Mouse (Mus musculus): Measurements from ENCODE around the gene Mkln1. TPM values are rescaled to one million over a fixed set of nuclear protein-coding genes. Genes with fewer than 3 reads are reported as not detected.
"Not testable (repeated sequence)": the region's sequence is repeated elsewhere in the genome, so short reads cannot be mapped to it uniquely, and the experiment has no call there.

Mkln1 gene
- polyA plus RNA-seq, 1 experiment from 2014 or later: 208 TPM

DNA sequence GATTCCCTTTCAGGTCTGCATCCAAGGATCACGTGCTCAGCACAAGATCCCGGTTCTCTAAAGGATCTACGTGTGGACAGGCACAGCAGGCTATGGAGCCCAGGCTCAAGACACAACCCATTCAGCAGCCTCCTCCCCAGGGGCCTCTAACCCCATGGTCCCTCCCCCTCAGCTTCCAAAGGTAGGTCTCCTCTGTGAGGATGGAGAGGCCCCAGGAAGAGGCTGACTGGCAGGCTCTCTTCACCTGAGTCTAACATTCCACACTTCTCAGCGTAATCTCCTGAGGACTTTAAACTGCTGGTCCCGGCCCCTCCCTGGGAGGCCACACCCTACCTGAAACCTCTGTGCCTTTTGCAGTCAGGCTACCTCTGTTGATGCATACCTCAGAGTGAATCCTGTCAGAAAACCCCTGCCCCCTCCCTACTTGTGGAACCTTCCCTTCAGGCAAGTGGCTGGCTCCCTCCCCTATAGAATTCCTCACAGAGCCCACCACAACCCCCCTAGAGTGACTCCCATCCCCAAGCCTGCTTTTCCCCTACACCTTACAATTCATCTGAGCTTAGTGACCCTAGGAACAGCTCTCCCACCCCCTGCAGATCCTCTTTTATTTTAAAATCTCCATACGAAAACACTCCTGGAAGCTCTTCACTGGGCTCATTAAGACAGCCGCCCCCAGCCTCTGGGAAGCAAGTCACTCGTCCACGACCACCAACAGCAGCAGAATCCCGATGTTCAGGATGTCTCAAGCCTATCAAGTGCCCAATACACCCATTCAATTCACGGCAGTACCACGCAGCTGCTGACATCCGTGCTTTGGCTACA lies 161.8 kb downstream of the Mkln1 start:
- Histone ChIP-seq H3K27ac (ENCODE audit: low read depth, low read length) (no peak overlapping the region), H3K9ac (ENCODE audit: low read length) (no peak overlapping the region), H3K36me3 (ENCODE audit: control insufficient read depth, insufficient read depth, low read length) (no peaks in the 10 kb centered on the region), H3K4me3 (ENCODE audit: low read depth, low read length) (no peak overlapping the region), H3K4me2 (ENCODE audit: low read depth) (peak overlapping the region; percentile 9; the same call in 1 of the 2 replicates), H3K4me1 (ENCODE audit: control insufficient read depth, insufficient read depth, low read length) (peaks cover 11% of the 10 kb centered on the region; the same call in 1 of the 2 replicates), H3K27me3 (ENCODE audit: control insufficient read depth, insufficient read depth, low read length) (peaks cover 9% of the 10 kb centered on the region; the same call in 1 of the 2 replicates), H3K9me3 (ENCODE audit: control insufficient read depth, low read length) (no peaks in the 10 kb centered on the region)
- WGBS: 15% methylated on average over 13 of the region's 13 CpGs
- no peak for DNase-seq (ENCODE audit: low spot score)
- no peak for ATAC-seq (ENCODE audit: insufficient read depth, low FRiP score, low TSS enrichment)

DNA sequence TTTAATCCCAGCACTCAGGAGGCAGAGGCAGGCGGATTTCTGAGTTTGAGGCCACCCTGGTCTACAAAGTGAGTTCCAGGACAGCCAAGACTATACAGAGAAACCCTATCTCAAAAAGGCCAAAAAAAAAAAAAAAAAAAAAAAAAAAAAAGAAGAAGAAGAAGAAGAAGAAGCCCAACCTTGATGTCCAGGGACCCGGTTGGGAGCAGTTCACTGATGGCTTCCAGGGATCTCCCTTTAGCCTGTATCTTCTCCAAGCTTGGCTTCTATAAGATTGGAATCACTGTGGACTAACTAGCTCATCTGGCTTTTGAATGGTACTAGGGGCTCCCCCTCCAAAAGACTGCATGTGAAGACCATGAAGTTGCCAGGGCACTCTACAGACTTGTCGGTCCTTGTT lies 163.4 kb downstream of the Mkln1 start:
- peak overlapping the region; percentile 64 for H3K4me3 ChIP-seq (ENCODE audit: low read depth, low read length)
- H3K4me2 ChIP-seq (ENCODE audit: low read depth): peak overlapping the region; percentile 91
- H3K9me3 ChIP-seq (ENCODE audit: control insufficient read depth, low read length); DNase-seq (ENCODE audit: low spot score); H3K9ac ChIP-seq (ENCODE audit: low read length); H3K36me3 ChIP-seq (ENCODE audit: control insufficient read depth, insufficient read depth, low read length); ATAC-seq (ENCODE audit: insufficient read depth, low FRiP score, low TSS enrichment); H3K27me3 ChIP-seq (ENCODE audit: control insufficient read depth, insufficient read depth, low read length); H3K27ac ChIP-seq (ENCODE audit: low read depth, low read length): not testable (repeated sequence)
- WGBS: 65% methylated on average over 3 of the region's 3 CpGs
- peaks cover 11% of the 10 kb centered on the region; the same call in 1 of the 2 replicates for H3K4me1 ChIP-seq (ENCODE audit: control insufficient read depth, insufficient read depth, low read length)

DNA sequence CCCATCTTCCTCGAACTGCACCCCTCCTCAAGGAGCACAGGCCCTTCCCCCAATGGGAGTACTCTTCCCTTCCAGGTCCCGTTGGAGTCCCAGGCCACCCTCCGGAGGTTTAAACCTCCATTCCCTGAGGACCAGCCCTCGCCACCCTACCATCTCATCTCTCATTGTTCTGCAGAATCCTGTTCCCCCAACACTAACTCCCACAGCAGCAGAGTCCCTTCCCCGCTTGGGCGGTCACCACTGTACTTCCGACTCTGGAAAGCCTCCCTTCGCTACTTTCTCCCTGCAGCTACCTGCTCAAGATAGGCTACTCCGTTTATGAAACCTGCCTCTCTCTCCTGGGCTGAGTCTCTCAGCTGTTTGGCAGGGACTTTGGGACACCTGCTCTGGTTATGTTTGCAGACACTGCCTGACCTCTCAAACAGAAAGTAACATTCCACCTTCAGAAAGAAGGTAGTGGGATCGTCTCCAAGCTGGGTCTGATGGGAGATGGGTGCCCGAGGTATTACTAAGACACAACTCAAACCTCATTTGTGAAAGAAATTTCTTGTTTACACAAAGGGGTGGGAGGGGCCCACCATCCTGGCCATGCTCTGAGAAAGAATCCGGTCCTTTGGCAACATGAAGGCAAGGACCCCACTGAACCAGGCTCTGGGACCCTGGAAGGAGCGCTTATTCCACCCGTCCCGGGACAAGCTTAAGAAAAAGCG lies 164.0 kb downstream of the Mkln1 start:
- H3K9ac ChIP-seq (ENCODE audit: low read length): peak overlapping the region; percentile 78
- ATAC-seq (ENCODE audit: insufficient read depth, low FRiP score, low TSS enrichment) (no peak), DNase-seq (ENCODE audit: low spot score) (peak; percentile 31)
- WGBS: 6% methylated on average over 16 of the region's 16 CpGs
- H3K36me3 ChIP-seq (ENCODE audit: control insufficient read depth, insufficient read depth, low read length): no peaks in the 10 kb centered on the region
- peaks cover 9% of the 10 kb centered on the region; the same call in 1 of the 2 replicates for H3K27me3 ChIP-seq (ENCODE audit: control insufficient read depth, insufficient read depth, low read length)
- peak overlapping the region; percentile 91 for H3K4me2 ChIP-seq (ENCODE audit: low read depth)
- H3K27ac ChIP-seq (ENCODE audit: low read depth, low read length): no peak overlapping the region
- H3K9me3 ChIP-seq (ENCODE audit: control insufficient read depth, low read length): no peaks in the 10 kb centered on the region
- H3K4me1 ChIP-seq (ENCODE audit: control insufficient read depth, insufficient read depth, low read length): peaks cover 11% of the 10 kb centered on the region; the same call in 1 of the 2 replicates
- peak overlapping the region; percentile 64 for H3K4me3 ChIP-seq (ENCODE audit: low read depth, low read length)

DNA sequence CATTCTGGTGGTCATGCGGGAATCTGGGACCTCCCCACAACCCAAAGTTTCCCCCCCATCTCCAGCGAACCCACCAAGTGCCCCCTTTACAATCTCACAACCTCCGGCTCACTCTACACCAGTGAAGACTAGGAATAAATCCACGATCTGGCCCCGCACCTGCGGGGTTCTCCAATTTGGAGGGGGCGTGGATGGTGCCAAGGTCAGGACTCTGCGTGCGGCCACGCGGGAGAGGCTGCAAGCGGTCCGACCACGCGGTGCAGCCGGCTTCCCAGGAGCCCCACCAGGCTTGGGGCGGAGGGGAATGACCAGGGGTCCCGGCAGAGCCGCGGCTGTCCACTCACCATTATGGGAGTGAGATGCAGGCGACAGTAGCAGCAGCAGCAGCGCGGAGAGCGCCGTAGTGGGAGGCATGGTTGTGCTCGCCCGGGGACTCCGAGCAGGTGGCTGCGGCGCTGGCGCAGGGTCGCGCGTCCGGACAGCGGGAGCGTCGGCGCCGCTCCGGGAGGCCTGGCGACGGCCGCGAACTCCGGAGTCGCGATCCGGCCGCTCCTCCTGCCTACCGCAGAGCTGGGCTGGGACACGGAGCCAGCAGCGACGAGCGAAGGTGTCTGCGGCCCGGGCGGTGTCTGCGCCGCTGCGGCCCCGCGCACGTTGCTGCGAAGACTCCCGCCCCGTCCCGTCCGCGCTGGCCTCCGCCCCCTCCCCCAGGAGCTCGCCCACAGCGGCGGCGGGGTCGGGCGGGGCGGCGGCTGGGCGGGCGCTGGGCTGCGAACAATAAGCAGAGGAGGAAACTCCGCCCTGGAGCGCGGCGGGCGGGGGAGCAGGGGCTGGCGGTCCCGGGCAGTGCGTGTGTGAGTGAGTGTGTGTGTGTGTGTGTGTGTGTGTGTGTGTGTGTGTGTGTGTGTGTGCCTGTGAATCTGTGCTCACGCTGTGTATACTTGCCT lies 165.0 kb downstream of the Mkln1 start, which contains the start of gene Podxl:
Gene Podxl (minus strand): TSS at position 747 of the 947 bp plus-strand sequence.
- Histone ChIP-seq H3K4me3 (ENCODE audit: low read depth, low read length) (peak within 1 kb of the TSS; percentile 64), H3K27me3 (ENCODE audit: control insufficient read depth, insufficient read depth, low read length) (peaks cover 9% of the 10 kb centered on the region; the same call in 1 of the 2 replicates), H3K27ac (ENCODE audit: low read depth, low read length) (no peak within 1 kb of the TSS), H3K9me3 (ENCODE audit: control insufficient read depth, low read length) (no peaks in the 10 kb centered on the region), H3K36me3 (ENCODE audit: control insufficient read depth, insufficient read depth, low read length) (no peaks in the 10 kb centered on the region), H3K4me1 (ENCODE audit: control insufficient read depth, insufficient read depth, low read length) (peaks cover 11% of the 10 kb centered on the region; the same call in 1 of the 2 replicates), H3K9ac (ENCODE audit: low read length) (peak within 1 kb of the TSS; percentile 78), H3K4me2 (ENCODE audit: low read depth) (peak within 1 kb of the TSS; percentile 91)
- ATAC-seq (ENCODE audit: insufficient read depth, low FRiP score, low TSS enrichment) (peak; percentile 88), DNase-seq (ENCODE audit: low spot score) (peak; percentile 90)
- WGBS: under 1% methylated on average over 72 of the region's 91 CpGs

DNA sequence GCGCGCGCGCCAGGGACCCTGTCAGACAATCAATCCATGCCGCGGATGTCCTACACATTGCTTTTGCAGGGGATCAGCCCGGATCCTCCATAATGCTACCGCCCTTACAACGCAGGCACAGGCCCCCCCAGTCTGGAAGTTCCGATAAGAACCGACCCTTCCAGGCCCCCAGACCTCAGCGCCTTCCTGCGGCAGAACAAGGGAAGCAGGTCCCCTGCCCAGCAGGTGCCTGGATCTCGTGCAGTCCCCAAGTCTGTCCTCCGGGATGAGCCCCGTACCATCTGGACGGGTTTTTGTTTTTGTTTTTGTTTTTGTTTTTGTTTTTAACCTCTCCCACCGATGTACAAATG lies 165.6 kb downstream of the Mkln1 start:
- DNase-seq (ENCODE audit: low spot score): no peak
- H3K9me3 ChIP-seq (ENCODE audit: control insufficient read depth, low read length): no peaks in the 10 kb centered on the region
- peaks cover 9% of the 10 kb centered on the region; the same call in 1 of the 2 replicates for H3K27me3 ChIP-seq (ENCODE audit: control insufficient read depth, insufficient read depth, low read length)
- no peaks in the 10 kb centered on the region for H3K36me3 ChIP-seq (ENCODE audit: control insufficient read depth, insufficient read depth, low read length)
- WGBS: under 1% methylated on average over 18 of the region's 18 CpGs
- no peak overlapping the region for H3K27ac ChIP-seq (ENCODE audit: low read depth, low read length)
- H3K9ac ChIP-seq (ENCODE audit: low read length): peak overlapping the region; percentile 78
- H3K4me1 ChIP-seq (ENCODE audit: control insufficient read depth, insufficient read depth, low read length): peaks cover 11% of the 10 kb centered on the region; the same call in 1 of the 2 replicates
- peak; percentile 52 for ATAC-seq (ENCODE audit: insufficient read depth, low FRiP score, low TSS enrichment)
- H3K4me3 ChIP-seq (ENCODE audit: low read depth, low read length): peak overlapping the region; percentile 64
- peak overlapping the region; percentile 91 for H3K4me2 ChIP-seq (ENCODE audit: low read depth)

DNA sequence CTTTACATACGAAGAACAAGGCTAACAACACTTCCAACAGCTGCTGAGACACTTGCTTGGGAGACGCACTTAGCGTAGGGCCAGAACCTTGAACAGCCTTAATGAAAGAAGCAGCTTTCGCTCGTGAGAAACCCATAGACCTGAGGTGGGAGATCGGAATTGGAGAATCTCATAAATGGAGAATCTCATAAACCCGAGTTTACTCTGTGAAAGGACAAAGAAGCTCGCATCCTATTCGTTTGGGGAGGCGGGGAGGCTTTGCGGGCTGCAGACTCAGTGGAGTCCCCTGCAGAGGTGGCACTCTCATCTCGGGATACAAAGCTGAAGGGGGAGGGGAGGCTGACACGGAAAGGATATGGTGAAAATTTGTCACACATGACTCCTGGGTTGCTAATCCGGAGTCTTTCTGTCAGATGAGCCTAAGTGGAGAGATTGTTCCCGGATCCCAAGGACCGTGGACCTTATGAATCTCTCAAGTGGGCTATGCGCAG lies 166.4 kb downstream of the Mkln1 start:
- Histone ChIP-seq H3K9me3 (ENCODE audit: control insufficient read depth, low read length) (no peaks in the 10 kb centered on the region), H3K27ac (ENCODE audit: low read depth, low read length) (no peak overlapping the region), H3K4me3 (ENCODE audit: low read depth, low read length) (peak overlapping the region; percentile 64), H3K27me3 (ENCODE audit: control insufficient read depth, insufficient read depth, low read length) (peaks cover 9% of the 10 kb centered on the region; the same call in 1 of the 2 replicates), H3K4me1 (ENCODE audit: control insufficient read depth, insufficient read depth, low read length) (peaks cover 11% of the 10 kb centered on the region; the same call in 1 of the 2 replicates), H3K4me2 (ENCODE audit: low read depth) (peak overlapping the region; percentile 91), H3K9ac (ENCODE audit: low read length) (peak overlapping the region; percentile 78), H3K36me3 (ENCODE audit: control insufficient read depth, insufficient read depth, low read length) (no peaks in the 10 kb centered on the region)
- WGBS: under 1% methylated on average over 17 of the region's 17 CpGs
- no peak for ATAC-seq (ENCODE audit: insufficient read depth, low FRiP score, low TSS enrichment)
- peak; percentile 69 for DNase-seq (ENCODE audit: low spot score)

All from neural tube, embryonic 11.5 days (tissue).